Mouse (Mus musculus) liver, adult 2 months (tissue): ENCODE data around the gene Dock4. TPM values are rescaled to one million over a fixed set of nuclear protein-coding genes. Genes with fewer than 3 reads are reported as not detected.

Source experiments
- DNase-seq: peaks from one replicate; pipeline ENCODE4 v3.0.0-alpha.2; 2011; ENCODE audit warnings: low read depth, low spot score; ENCODE audit errors: extremely low read depth
- H3K27ac ChIP-seq: fragments of 200-500 bp; replicated peaks from 2 replicates; pipeline ENCODE4 v1.5.1; 2012; ENCODE audit warnings: low read depth, mild to moderate bottlenecking, control low read depth, inconsistent platforms, low read length; ENCODE audit not compliant: insufficient read depth
- H3K27me3 ChIP-seq: fragments of 200-500 bp; 2 replicates; pipeline ENCODE4 v1.6.1; 2012; ENCODE audit warnings: mild to moderate bottlenecking, moderate library complexity, low read length, inconsistent platforms; ENCODE audit not compliant: control insufficient read depth, insufficient read depth
- H3K36me3 ChIP-seq: fragments of 200-500 bp; 2 replicates; pipeline ENCODE4 v1.6.1; 2012; ENCODE audit warnings: low read length, inconsistent platforms; ENCODE audit not compliant: control insufficient read depth, insufficient read depth
- H3K4me1 ChIP-seq: fragments of 200-500 bp; 2 replicates; pipeline ENCODE4 v1.6.1; 2011; ENCODE audit warnings: low read length; ENCODE audit not compliant: control insufficient read depth, insufficient read depth
- H3K4me3 ChIP-seq: fragments of 200-500 bp; 2 replicates; pipeline ENCODE4 v1.5.1; 2011; ENCODE audit warnings: low read depth, mild to moderate bottlenecking, control low read depth, low read length, moderate library complexity; ENCODE audit not compliant: insufficient read depth
- H3K79me2 ChIP-seq: fragments of 200-500 bp; 2 replicates; pipeline ENCODE4 v1.6.1; 2012; ENCODE audit warnings: inconsistent platforms, mild to moderate bottlenecking, low read length, moderate library complexity; ENCODE audit not compliant: control insufficient read depth, insufficient read depth
- H3K9ac ChIP-seq: fragments of 200-500 bp; 2 replicates; pipeline ENCODE4 v1.6.1; 2012; ENCODE audit warnings: low read depth, mild to moderate bottlenecking, control low read depth, inconsistent platforms, low read length
- CTCF ChIP-seq: fragments of 200-500 bp; IDR thresholded peaks from 2 replicates; pipeline ENCODE4 v1.5.1; 2011; ENCODE audit warnings: low read depth, low read length, control low read depth
- POLR2A ChIP-seq: fragments of 200-500 bp; IDR thresholded peaks from 2 replicates; pipeline ENCODE4 v1.6.1; 2011; ENCODE audit warnings: low read length, control low read depth; ENCODE audit not compliant: insufficient read depth; ENCODE audit errors: extremely low read depth
- WGBS: fragments of 180-500 bp; shearing (Covaris S2); methylation state at CpG from one replicate; pipeline ENCODE4 v1.1.7; 2018; 5-methylcytosine and 5-hydroxymethylcytosine counted together
- polyA plus RNA-seq: library from polyadenylated mRNA; depleted of rRNA; stranded (reverse); fragments of >200 nt; gene quantifications from 2 replicates; pipeline ENCODE4 v1.2.3, GENCODE M21; 2012
- total RNA-seq: library from RNA; depleted of rRNA; stranded (reverse); fragments of >200 nt; gene quantifications from 2 replicates; pipeline ENCODE4 v1.2.3, GENCODE M21; 2014

Dock4 gene
- total and polyA plus RNA-seq, 2 experiments = 5.9 to 26.8 TPM

GRCm38 (mm10) chr12:40434101-40434500, 11.7 kb upstream of the Dock4 start:
- Histone ChIP-seq H3K36me3 (no peaks in the 10 kb centered on the region; the same call in 1 of the 2 replicates), H3K9ac (no peak overlapping the region), H3K4me3 (no peak overlapping the region), H3K27me3 (no peaks in the 10 kb centered on the region), H3K27ac (no peak overlapping the region), H3K4me1 (no peaks in the 10 kb centered on the region; the same call in 1 of the 2 replicates), H3K79me2 (peaks cover 19% of the 10 kb centered on the region; the same call in 1 of the 2 replicates)
- TF ChIP-seq POLR2A (no peak), CTCF (no peak)
- DNase-seq = no peak
- 26% methylated on average over 3 of the region's 3 CpGs for WGBS

- Histone ChIP-seq H3K36me3 (no peaks in the 10 kb centered on the region), H3K79me2 (peaks cover 20% of the 10 kb centered on the region; the same call in 1 of the 2 replicates), H3K27ac (no peak overlapping the region), H3K4me3 (no peak overlapping the region), H3K4me1 (no peaks in the 10 kb centered on the region), H3K27me3 (no peaks in the 10 kb centered on the region), H3K9ac (no peak overlapping the region)
- TF ChIP-seq POLR2A = no peak
- TF ChIP-seq CTCF = no peak
- DNase-seq = no peak
- 67% methylated on average over 2 of the region's 2 CpGs for WGBS
Measured at GRCm38 (mm10) chr12:40438049-40438448, 7.7 kb upstream of the Dock4 start.

GRCm38 (mm10) chr12:40445206-40445605, 546 bp upstream of the Dock4 start:
- Histone ChIP-seq H3K9ac (peak overlapping the region; percentile 79), H3K4me3 (peak overlapping the region; percentile 87), H3K4me1 (peaks cover 4% of the 10 kb centered on the region), H3K27me3 (no peaks in the 10 kb centered on the region), H3K79me2 (peaks cover 22% of the 10 kb centered on the region; the same call in 1 of the 2 replicates), H3K36me3 (no peaks in the 10 kb centered on the region), H3K27ac (peak overlapping the region; percentile 66)
- no peak for TF ChIP-seq CTCF
- no peak for TF ChIP-seq POLR2A
- DNase-seq = peak; percentile 74
- WGBS = under 1% methylated on average over 16 of the region's 16 CpGs

- H3K79me2 ChIP-seq = peaks cover 25% of the 10 kb centered on the region; the same call in 1 of the 2 replicates
- DNase-seq = peak; percentile 94
- no peaks in the 10 kb centered on the region for H3K27me3 ChIP-seq
- peak overlapping the region; percentile 90 for H3K4me3 ChIP-seq
- peak overlapping the region; percentile 91 for H3K9ac ChIP-seq
- WGBS = under 1% methylated on average over 44 of the region's 44 CpGs
- peaks cover 4% of the 10 kb centered on the region for H3K4me1 ChIP-seq
- H3K27ac ChIP-seq = peak overlapping the region; percentile 92
- H3K36me3 ChIP-seq = no peaks in the 10 kb centered on the region
- TF ChIP-seq CTCF = peak; percentile 13; the same call in 1 of the 2 replicates
- TF ChIP-seq POLR2A = 0 out of 2 replicates have a peak, but pooled peaks have one; percentile 43
Measured at GRCm38 (mm10) chr12:40446450-40447381, 964 bp downstream of the Dock4 start.

- H3K27me3 ChIP-seq = no peaks in the 10 kb centered on the region
- TF ChIP-seq CTCF (no peak), POLR2A (no peak)
- peak overlapping the region; percentile 90; the same call in 1 of the 2 replicates for H3K4me3 ChIP-seq
- H3K4me1 ChIP-seq = peaks cover 6% of the 10 kb centered on the region
- H3K9ac ChIP-seq = peak overlapping the region; percentile 59
- H3K79me2 ChIP-seq = peaks cover 33% of the 10 kb centered on the region
- DNase-seq = peak; percentile 71
- H3K36me3 ChIP-seq = no peaks in the 10 kb centered on the region
- H3K27ac ChIP-seq = peak overlapping the region; percentile 62
- WGBS = 11% methylated on average over 10 of the region's 10 CpGs
Measured at GRCm38 (mm10) chr12:40447561-40448355, 2.0 kb downstream of the Dock4 start.
